Mouse (Mus musculus) olfactory bulb, adult 2 months (tissue): ENCODE results near the gene Btg3.

Experiments
- CTCF ChIP-seq: fragments of 200-500 bp; IDR thresholded peaks from 2 replicates; pipeline ENCODE4 v1.5.1; 2012; ENCODE audit warnings: low read depth, mild to moderate bottlenecking, low read length, moderate library complexity; ENCODE audit not compliant: insufficient read depth
- POLR2A ChIP-seq: fragments of 200-500 bp; IDR thresholded peaks from 2 replicates; pipeline ENCODE4 v1.6.1; 2012; ENCODE audit warnings: mild to moderate bottlenecking, low read depth, low read length, moderate library complexity; ENCODE audit not compliant: insufficient read depth

GRCm38 (mm10) chr16:78416500-78416899 lies 39.5 kb upstream of the Btg3 start:
- TF ChIP-seq POLR2A (no peak), CTCF (no peak)
